8 mouse cellular contexts compared by ENCODE assay signal in the genomic region with DNA sequence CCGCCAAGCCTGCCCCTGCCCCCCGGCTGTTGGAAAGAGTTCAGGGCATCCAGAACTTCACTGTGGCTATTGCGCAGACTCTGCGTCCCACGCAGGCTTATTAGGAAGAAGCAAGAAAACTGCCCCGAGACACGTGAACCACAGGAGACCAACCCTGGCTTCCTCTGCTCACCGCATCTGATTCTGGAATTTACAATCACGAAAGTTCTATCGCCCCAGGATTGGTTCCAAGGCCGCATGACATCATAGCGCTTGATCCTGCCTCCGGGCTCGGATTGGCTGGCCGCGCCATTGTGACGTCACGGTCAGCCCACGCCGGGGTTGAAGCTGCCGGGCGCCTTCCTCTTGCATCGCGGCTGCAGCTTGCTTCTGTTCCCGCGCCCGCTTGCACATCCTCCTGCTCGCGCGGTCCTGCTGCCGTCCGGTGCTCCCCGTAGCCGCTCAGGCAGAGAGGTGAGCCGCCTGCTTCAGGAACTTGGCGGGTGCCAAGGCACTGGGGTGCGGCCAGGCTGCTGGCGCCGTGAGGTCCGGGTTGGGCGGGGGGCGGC. TPM values are rescaled to one million over a fixed set of nuclear protein-coding genes. Genes with fewer than 3 reads are reported as not detected.
A peak's percentile ranks its signal among the peaks of the same experiment; 100 is the strongest.
DNase-seq lines count a peak whose midpoint lies in the region; ATAC-seq and TF ChIP-seq lines count a peak whose summit lies in the region.

A gene (plus strand): TSS at position 291 of the 548 bp plus-strand sequence.

- H3K27ac ChIP-seq in bone marrow, adult 2 months (ENCODE audit: control insufficient read depth, insufficient read depth, low read depth, low read length, poor library complexity), result peak within 1 kb of the TSS; percentile 74
- peak within 1 kb of the TSS; percentile 82 for H3K27ac ChIP-seq in embryonic facial prominence, embryonic 15.5 days (replicated peaks)
- H3K27ac ChIP-seq in limb, embryonic 14.5 days (replicated peaks; ENCODE audit: low read depth, low read length), result peak within 1 kb of the TSS; percentile 81
- peak within 1 kb of the TSS; percentile 91 for H3K27ac ChIP-seq in midbrain, postnatal 0 days (ENCODE audit: low read depth, low read length)

- no peaks in the 10 kb centered on the region for H3K36me3 ChIP-seq in embryonic facial prominence, embryonic 15.5 days
- H3K36me3 ChIP-seq in limb, embryonic 14.5 days (ENCODE audit: control insufficient read depth, insufficient read depth, low read length), result no peaks in the 10 kb centered on the region
- no peaks in the 10 kb centered on the region for H3K36me3 ChIP-seq in midbrain, postnatal 0 days (ENCODE audit: insufficient read depth, low read length)

- H3K4me2 ChIP-seq in embryonic facial prominence, embryonic 15.5 days (replicated peaks), result peak within 1 kb of the TSS; percentile 89
- peak within 1 kb of the TSS; percentile 77 for H3K4me2 ChIP-seq in limb, embryonic 14.5 days (replicated peaks; ENCODE audit: low read depth, low read length, severe bottlenecking)
- peak within 1 kb of the TSS; percentile 83 for H3K4me2 ChIP-seq in midbrain, postnatal 0 days (ENCODE audit: low read depth, low read length, poor library complexity, severe bottlenecking)

- H3K9me3 ChIP-seq in embryonic facial prominence, embryonic 15.5 days (replicated peaks), result no peaks in the 10 kb centered on the region
- H3K9me3 ChIP-seq in limb, embryonic 14.5 days (ENCODE audit: control insufficient read depth, low read length), result no peaks in the 10 kb centered on the region
- no peaks in the 10 kb centered on the region for H3K9me3 ChIP-seq in midbrain, postnatal 0 days (ENCODE audit: low read length)

- peak; percentile 99 for DNase-seq in 416B (ENCODE audit: low read depth)
- peak; percentile 98 for DNase-seq in heart, adult 8-10 months (ENCODE audit: low spot score)
- peak; percentile 98 for DNase-seq in kidney, adult 9 months
- DNase-seq in limb, embryonic 14.5 days (ENCODE audit: low spot score), result peak; percentile 96
- peak; percentile 99 for DNase-seq in midbrain, postnatal 0 days (ENCODE audit: low spot score)
- DNase-seq in spleen, postnatal 14 days (ENCODE audit: low spot score in 2 of 2), result peak; percentile 84 to 90

- ATAC-seq in embryonic facial prominence, embryonic 15.5 days (ENCODE audit: insufficient number of reproducible peaks, low FRiP score, low TSS enrichment, low read depth), result peak; percentile 92
- ATAC-seq in limb, embryonic 14.5 days (ENCODE audit: low FRiP score, low read depth), result peak; percentile 94
- ATAC-seq in midbrain, postnatal 0 days (ENCODE audit: low FRiP score), result peak; percentile 97

- WGBS in bone marrow, adult 2 months, result under 1% methylated on average over 42 of the region's 42 CpGs
- WGBS in embryonic facial prominence, embryonic 15.5 days, result 0% methylated on average over 42 of the region's 42 CpGs
- under 1% methylated on average over 41 of the region's 42 CpGs for WGBS in limb, embryonic 14.5 days
- under 1% methylated on average over 42 of the region's 42 CpGs for WGBS in midbrain, postnatal 0 days

- TF ChIP-seq CTCF in bone marrow, adult 2 months (IDR thresholded peaks at IDR 0.05; ENCODE audit: control insufficient read depth, insufficient read depth, low read length), result no peak
- no peak for TF ChIP-seq CTCF in midbrain, postnatal 0 days (IDR thresholded peaks at IDR 0.05)

- H3K9ac ChIP-seq in embryonic facial prominence, embryonic 15.5 days, result peak within 1 kb of the TSS; percentile 66
- H3K9ac ChIP-seq in limb, embryonic 14.5 days (ENCODE audit: low read depth, low read length, severe bottlenecking), result peak within 1 kb of the TSS; percentile 82
- peak within 1 kb of the TSS; percentile 82 for H3K9ac ChIP-seq in midbrain, postnatal 0 days (replicated peaks; ENCODE audit: low read length, poor library complexity, severe bottlenecking)

- peak; percentile 76; the same call in 1 of the 2 replicates for TF ChIP-seq POLR2A in bone marrow, adult 2 months (IDR thresholded peaks at IDR 0.05; ENCODE audit: borderline replicate concordance, control insufficient read depth, low read depth, low read length)
- 0 out of 2 replicates have a peak, but pooled peaks have one; percentile 20 for TF ChIP-seq POLR2A in limb, embryonic 14.5 days (IDR thresholded peaks at IDR 0.05; ENCODE audit: borderline replicate concordance, extremely low read depth, insufficient read depth, insufficient read length)

- H3K27me3 ChIP-seq in embryonic facial prominence, embryonic 15.5 days, result no peaks in the 10 kb centered on the region
- no peaks in the 10 kb centered on the region for H3K27me3 ChIP-seq in limb, embryonic 14.5 days (ENCODE audit: control insufficient read depth, insufficient read depth, low read length)
- H3K27me3 ChIP-seq in midbrain, postnatal 0 days (ENCODE audit: insufficient read depth, low read length), result no peaks in the 10 kb centered on the region

- H3K4me1 ChIP-seq in bone marrow, adult 2 months (ENCODE audit: control insufficient read depth, insufficient read depth, low read length), result peaks cover 1% of the 10 kb centered on the region
- H3K4me1 ChIP-seq in embryonic facial prominence, embryonic 15.5 days, result peaks cover 23% of the 10 kb centered on the region
- peaks cover 11% of the 10 kb centered on the region for H3K4me1 ChIP-seq in limb, embryonic 14.5 days (ENCODE audit: control insufficient read depth, insufficient read depth, low read length)
- H3K4me1 ChIP-seq in midbrain, postnatal 0 days (ENCODE audit: insufficient read depth, low read length), result peaks cover 5% of the 10 kb centered on the region; the same call in 1 of the 2 replicates

- peak within 1 kb of the TSS; percentile 78 for H3K4me3 ChIP-seq in bone marrow, adult 2 months (replicated peaks; ENCODE audit: control insufficient read depth, low read depth, low read length)
- peak within 1 kb of the TSS; percentile 82 for H3K4me3 ChIP-seq in embryonic facial prominence, embryonic 15.5 days (replicated peaks)
- peak within 1 kb of the TSS; percentile 86 for H3K4me3 ChIP-seq in limb, embryonic 14.5 days (replicated peaks; ENCODE audit: low read length)
- H3K4me3 ChIP-seq in midbrain, postnatal 0 days (ENCODE audit: low read depth, low read length), result peak within 1 kb of the TSS; percentile 97

RNA-seq across cellular contexts. Expression of the gene that starts here (rescaled TPM):
- polyA plus RNA-seq in bone marrow, adult 2 months (2011; ENCODE audit: insufficient read depth, insufficient read length, low replicate concordance, missing spikeins), result 5.0 and 13.7 TPM in 2 replicates
- 57.8 and 62.8 TPM in 2 replicates for polyA plus RNA-seq in embryonic facial prominence, embryonic 15.5 days (2015; fragmentation: Nextera tagmentation; extraction: Ambion mirVana)
- 10 to 100 TPM; 26.6 to 33.0 (median 29.9) TPM for total RNA-seq in heart, adult 8-10 months (2022)
- 59.1 and 83.9 TPM in 2 replicates for polyA plus RNA-seq in limb, embryonic 14.5 days (2012; rRNA removed)
- polyA plus RNA-seq in limb, embryonic 14.5 days (2014; fragmentation: Nextera tagmentation; extraction: Ambion mirVana), result 72.7 and 76.6 TPM in 2 replicates
- total RNA-seq in midbrain, postnatal 0 days (2014; rRNA removed), result 79.4 and 80.0 TPM in 2 replicates
- polyA plus RNA-seq in midbrain, postnatal 0 days (2015; fragmentation: Nextera tagmentation; extraction: Ambion mirVana), result 58.4 and 59.2 TPM in 2 replicates

Comparison
In these comparisons a context has a peak if more than half of its experiments do, and no peak if none do; other contexts are left out.
1. Peak in every context shown above with its lines: DNase-seq, ATAC-seq, H3K4me3 ChIP-seq and H3K27ac ChIP-seq.